Mouse (Mus musculus) limb, embryonic 14.5 days (tissue): ENCODE data around the gene St3gal6. TPM values are rescaled to one million over a fixed set of nuclear protein-coding genes. Genes with fewer than 3 reads are reported as not detected.

Experiments
- ATAC-seq: fragments of 200-750 bp; cut with Nextera tagmentation; 2 replicates; pipeline ENCODE4 v1.8.0; 2017; ENCODE audit warnings: low read depth, moderate number of reproducible peaks, moderate TSS enrichment; ENCODE audit not compliant: low FRiP score
- DNase-seq: peaks from one replicate; pipeline ENCODE4 v3.0.0-alpha.2; 2015; ENCODE audit warnings: low spot score
- H3K27ac ChIP-seq: fragments of 300-500 bp; sonication (generic); replicated peaks from 2 replicates; pipeline ENCODE4 v1.5.1; 2014; ENCODE audit warnings: low read depth, mild to moderate bottlenecking, low read length, moderate library complexity, mixed read lengths
- H3K27me3 ChIP-seq: fragments of 300-500 bp; sonication (generic); 2 replicates; pipeline ENCODE4 v1.6.1; 2014; ENCODE audit warnings: low read length, mixed read lengths; ENCODE audit not compliant: control insufficient read depth, insufficient read depth
- H3K36me3 ChIP-seq: fragments of 300-500 bp; sonication (generic); 2 replicates; pipeline ENCODE4 v1.6.1; 2014; ENCODE audit warnings: mild to moderate bottlenecking, low read length, moderate library complexity, mixed read lengths; ENCODE audit not compliant: control insufficient read depth, insufficient read depth
- H3K4me1 ChIP-seq: fragments of 300-500 bp; sonication (generic); 2 replicates; pipeline ENCODE4 v1.6.1; 2014; ENCODE audit warnings: antibody characterized with exemption, low read length, mixed read lengths; ENCODE audit not compliant: control insufficient read depth, insufficient read depth
- H3K4me2 ChIP-seq: fragments of 300-500 bp; sonication (generic); replicated peaks from 2 replicates; pipeline ENCODE4 v1.6.1; 2014; ENCODE audit warnings: low read depth, mild to moderate bottlenecking, low read length, moderate library complexity; ENCODE audit not compliant: severe bottlenecking
- H3K4me3 ChIP-seq: fragments of 300-500 bp; sonication (generic); replicated peaks from 2 replicates; pipeline ENCODE4 v1.5.1; 2014; ENCODE audit warnings: low read length
- H3K9ac ChIP-seq: fragments of 300-500 bp; sonication (generic); 2 replicates; pipeline ENCODE4 v1.6.1; 2014; ENCODE audit warnings: mild to moderate bottlenecking, low read depth, low read length, moderate library complexity; ENCODE audit not compliant: severe bottlenecking
- H3K9me3 ChIP-seq: fragments of 300-500 bp; sonication (generic); 2 replicates; pipeline ENCODE4 v1.6.1; 2016; ENCODE audit warnings: low read length; ENCODE audit not compliant: control insufficient read depth
- POLR2A ChIP-seq: fragments of 200-500 bp; IDR thresholded peaks from 2 replicates; pipeline ENCODE4 v1.8.0; 2012; ENCODE audit warnings: inconsistent platforms, mild to moderate bottlenecking, moderate library complexity, borderline replicate concordance; ENCODE audit not compliant: insufficient read depth, insufficient read length; ENCODE audit errors: extremely low read depth
- WGBS: fragments of 180-500 bp; shearing (Covaris S2); extraction: QIAGEN DNeasy Blood & Tissue Kit; methylation state at CpG from one replicate; pipeline ENCODE4 v1.1.7; 2014; 5-methylcytosine and 5-hydroxymethylcytosine counted together
- polyA plus RNA-seq, 2 experiments: library from polyadenylated mRNA; depleted of rRNA in 1 of 2; stranded (reverse) in 1 of 2; unstranded in 1 of 2; fragments of >200 nt; fragmentation: Nextera tagmentation in 1 of 2; extraction: Ambion mirVana in 1 of 2; gene quantifications; 2 replicates each; pipeline versions ENCODE4 v1.2.1 to v1.2.3; 2012 to 2014

Gene St3gal6
- polyA plus RNA-seq, 2 experiments: 12.8 to 15.2 TPM

- H3K4me3 ChIP-seq: no peak overlapping the region
- peaks cover 3% of the 10 kb centered on the region; the same call in 1 of the 2 replicates for H3K4me1 ChIP-seq
- DNase-seq (no peak), ATAC-seq (no peak)
- no peak overlapping the region for H3K9ac ChIP-seq
- no peaks in the 10 kb centered on the region for H3K36me3 ChIP-seq
- no peak overlapping the region for H3K27ac ChIP-seq
- H3K27me3 ChIP-seq: no peaks in the 10 kb centered on the region
- no peak overlapping the region for H3K4me2 ChIP-seq
- no peak for TF ChIP-seq POLR2A
- 83% methylated on average over 6 of the region's 6 CpGs for WGBS
- peaks cover 3% of the 10 kb centered on the region; the same call in 1 of the 2 replicates for H3K9me3 ChIP-seq
These were observed 2.7 kb upstream of the St3gal6 start for GRCm38 (mm10) chr16:58526729-58527128.

- Histone ChIP-seq H3K9ac (no peak overlapping the region), H3K4me1 (peaks cover 3% of the 10 kb centered on the region; the same call in 1 of the 2 replicates), H3K36me3 (no peaks in the 10 kb centered on the region), H3K4me2 (no peak overlapping the region), H3K9me3 (peaks cover 3% of the 10 kb centered on the region; the same call in 1 of the 2 replicates), H3K27ac (no peak overlapping the region), H3K4me3 (no peak overlapping the region), H3K27me3 (no peaks in the 10 kb centered on the region)
- DNase-seq: no peak
- TF ChIP-seq POLR2A: no peak
- ATAC-seq: no peak
These were observed 1.8 kb upstream of the St3gal6 start for GRCm38 (mm10) chr16:58525832-58526231.

GRCm38 (mm10) chr16:58523044-58523859 is 791 bp downstream of the St3gal6 start:
- Histone ChIP-seq H3K9ac (peak overlapping the region; percentile 85), H3K27ac (peak overlapping the region; percentile 82), H3K9me3 (peaks cover 3% of the 10 kb centered on the region; the same call in 1 of the 2 replicates), H3K4me3 (peak overlapping the region; percentile 77), H3K36me3 (no peaks in the 10 kb centered on the region), H3K4me1 (peaks cover 3% of the 10 kb centered on the region; the same call in 1 of the 2 replicates), H3K27me3 (no peaks in the 10 kb centered on the region), H3K4me2 (peak overlapping the region; percentile 76)
- TF ChIP-seq POLR2A: 0 out of 2 replicates have a peak, but pooled peaks have one; percentile 20
- 0% methylated on average over 38 of the region's 58 CpGs for WGBS
- DNase-seq (peak; percentile 58), ATAC-seq (peak; percentile 87)

GRCm38 (mm10) chr16:58522677-58523043 is 1.4 kb downstream of the St3gal6 start:
- H3K4me1 ChIP-seq: peaks cover 3% of the 10 kb centered on the region; the same call in 1 of the 2 replicates
- WGBS: 0% methylated on average over 16 of the region's 16 CpGs
- H3K27ac ChIP-seq: peak overlapping the region; percentile 82
- H3K36me3 ChIP-seq: no peaks in the 10 kb centered on the region
- DNase-seq (no peak), ATAC-seq (peak; percentile 31)
- H3K9me3 ChIP-seq: peaks cover 3% of the 10 kb centered on the region; the same call in 1 of the 2 replicates
- H3K27me3 ChIP-seq: no peaks in the 10 kb centered on the region
- no peak for TF ChIP-seq POLR2A
- peak overlapping the region; percentile 85 for H3K9ac ChIP-seq
- H3K4me2 ChIP-seq: peak overlapping the region; percentile 76
- peak overlapping the region; percentile 77 for H3K4me3 ChIP-seq

- 36% methylated on average over 7 of the region's 7 CpGs for WGBS
- peaks cover 3% of the 10 kb centered on the region; the same call in 1 of the 2 replicates for H3K9me3 ChIP-seq
- no peak for ATAC-seq
- H3K9ac ChIP-seq: peak overlapping the region; percentile 85; the same call in 1 of the 2 replicates
- H3K36me3 ChIP-seq: no peaks in the 10 kb centered on the region
- no peaks in the 10 kb centered on the region for H3K27me3 ChIP-seq
- H3K4me3 ChIP-seq: peak overlapping the region; percentile 77
- no peak overlapping the region for H3K27ac ChIP-seq
- TF ChIP-seq POLR2A: no peak
- no peak for DNase-seq
- peaks cover 3% of the 10 kb centered on the region; the same call in 1 of the 2 replicates for H3K4me1 ChIP-seq
- H3K4me2 ChIP-seq: peak overlapping the region; percentile 76
These were observed 2.1 kb downstream of the St3gal6 start for GRCm38 (mm10) chr16:58521900-58522299.
